Mouse (Mus musculus) stomach, postnatal 0 days (tissue): ENCODE data around the gene Serpina1e. TPM values are rescaled to one million over a fixed set of nuclear protein-coding genes. Genes with fewer than 3 reads are reported as not detected.

Experiments used
- ATAC-seq: fragments of 200-750 bp; cut with Nextera tagmentation; 2 replicates; pipeline ENCODE4 v1.8.0; 2017; ENCODE audit not compliant: low FRiP score, low TSS enrichment
- DNase-seq: peaks from one replicate; pipeline ENCODE4 v3.0.0-alpha.2; 2016; ENCODE audit warnings: low spot score
- H3K27ac ChIP-seq: fragments of 300-500 bp; sonication (generic); replicated peaks from 2 replicates; pipeline ENCODE4 v1.5.1; 2014; ENCODE audit warnings: mild to moderate bottlenecking, control low read depth
- H3K27me3 ChIP-seq: fragments of 300-500 bp; sonication (generic); 2 replicates; pipeline ENCODE4 v1.6.1; 2014; ENCODE audit warnings: low read length; ENCODE audit not compliant: control insufficient read depth, insufficient read depth
- H3K36me3 ChIP-seq: fragments of 300-500 bp; sonication (generic); 2 replicates; pipeline ENCODE4 v1.6.1; 2014; ENCODE audit warnings: low read length, mixed read lengths; ENCODE audit not compliant: control insufficient read depth, insufficient read depth
- H3K4me1 ChIP-seq: fragments of 300-500 bp; sonication (generic); replicated peaks from 2 replicates; pipeline ENCODE4 v1.6.1; 2014; ENCODE audit warnings: antibody characterized with exemption; ENCODE audit not compliant: control insufficient read depth, insufficient read depth
- H3K4me2 ChIP-seq: fragments of 300-500 bp; sonication (generic); replicated peaks from 2 replicates; pipeline ENCODE4 v1.6.1; 2014; ENCODE audit warnings: low read depth, mild to moderate bottlenecking, control low read depth, moderate library complexity
- H3K4me3 ChIP-seq: fragments of 300-500 bp; sonication (generic); 2 replicates; pipeline ENCODE4 v1.5.1; 2014; ENCODE audit warnings: low read depth, low read length, control low read depth
- H3K9ac ChIP-seq: fragments of 300-500 bp; sonication (generic); 2 replicates; pipeline ENCODE4 v1.6.1; 2014; ENCODE audit warnings: mild to moderate bottlenecking, low read length, control low read depth, mixed read lengths
- H3K9me3 ChIP-seq: fragments of 300-500 bp; sonication (generic); 2 replicates; pipeline ENCODE4 v1.6.1; 2016; ENCODE audit warnings: low read length; ENCODE audit not compliant: control insufficient read depth
- CTCF ChIP-seq: IDR thresholded peaks from 2 replicates; pipeline ENCODE4 v1.5.1; 2016; ENCODE audit warnings: antibody characterized with exemption, low read depth, mild to moderate bottlenecking, moderate library complexity
- EP300 ChIP-seq: optimal IDR thresholded peaks from 2 replicates; pipeline ENCODE3; 2016; ENCODE audit warnings: antibody characterized with exemption
- WGBS: fragments of 180-500 bp; shearing (Covaris S2); extraction: QIAGEN DNeasy Blood & Tissue Kit; methylation state at CpG from one replicate; pipeline ENCODE4 v1.1.7; 2014; 5-methylcytosine and 5-hydroxymethylcytosine counted together
- polyA plus RNA-seq: library from polyadenylated mRNA; unstranded; fragments of >200 nt; fragmentation: Nextera tagmentation; extraction: Ambion mirVana; gene quantifications from 2 replicates; pipeline ENCODE4 v1.2.1, GENCODE M21; 2015

Gene Serpina1e
- polyA plus RNA-seq, 1 experiment from 2014 or later = 5.0 TPM

DNA sequence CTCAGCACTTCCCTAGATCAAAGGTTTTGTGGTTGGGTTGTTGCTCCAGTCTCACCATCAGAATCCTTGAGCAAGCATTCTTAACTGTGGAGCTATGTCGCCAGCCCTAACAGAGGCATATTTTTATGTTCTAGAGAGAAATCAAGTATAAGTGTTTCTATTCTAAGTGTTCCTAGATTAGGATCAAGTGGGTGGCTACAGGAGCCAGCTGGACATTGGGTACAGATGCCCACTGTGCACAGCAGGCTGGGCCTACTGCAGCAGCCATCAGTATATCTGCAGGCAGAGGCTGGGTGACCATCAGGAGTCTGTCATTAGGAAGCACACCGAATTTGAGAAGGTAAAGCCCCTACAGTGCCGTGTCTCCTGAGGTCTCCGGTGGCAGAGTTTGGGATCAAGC lies 12.3 kb upstream of the Serpina1e start:
- no peak overlapping the region for H3K27ac ChIP-seq
- no peak overlapping the region for H3K4me3 ChIP-seq
- H3K9ac ChIP-seq = no peak overlapping the region
- no peaks in the 10 kb centered on the region for H3K27me3 ChIP-seq
- WGBS = 91% methylated on average over 4 of the region's 4 CpGs
- H3K9me3 ChIP-seq = no peaks in the 10 kb centered on the region
- no peak for DNase-seq
- no peak overlapping the region for H3K4me2 ChIP-seq
- H3K4me1 ChIP-seq = no peaks in the 10 kb centered on the region
- no peaks in the 10 kb centered on the region for H3K36me3 ChIP-seq
- ATAC-seq = no peak
- TF ChIP-seq EP300 = no peak
- no peak for TF ChIP-seq CTCF

DNA sequence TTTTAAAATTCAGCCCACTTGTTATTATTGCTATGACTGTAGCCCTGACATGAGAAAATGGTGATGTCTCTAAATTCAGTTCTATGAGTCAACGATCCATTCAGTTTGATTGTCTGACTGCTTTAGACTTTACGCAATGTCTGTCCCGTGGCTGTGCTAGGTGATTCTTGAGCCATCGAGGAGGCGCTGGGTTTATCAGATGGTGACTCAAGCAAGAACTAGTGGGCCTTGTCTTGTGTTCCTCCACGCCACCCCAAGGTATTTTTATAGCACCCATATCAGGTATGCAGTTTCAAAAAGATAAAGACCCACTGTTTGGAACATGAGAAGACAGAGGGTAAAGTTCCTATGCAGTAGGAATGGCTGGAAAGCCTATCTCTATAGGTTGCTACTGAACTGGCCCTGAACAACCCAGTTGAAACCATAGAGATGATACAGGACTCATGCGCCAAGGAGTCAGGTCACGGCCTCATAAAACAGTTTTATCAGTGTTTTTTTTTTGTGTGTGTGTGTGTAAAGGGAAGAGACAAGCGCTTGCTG lies 10.9 kb upstream of the Serpina1e start:
- no peak overlapping the region for H3K9ac ChIP-seq
- no peak overlapping the region for H3K4me3 ChIP-seq
- no peak for TF ChIP-seq EP300
- no peak for TF ChIP-seq CTCF
- H3K27me3 ChIP-seq = no peaks in the 10 kb centered on the region
- no peaks in the 10 kb centered on the region for H3K36me3 ChIP-seq
- WGBS = 87% methylated on average over 9 of the region's 9 CpGs
- ATAC-seq = no peak
- H3K27ac ChIP-seq = no peak overlapping the region
- H3K4me2 ChIP-seq = no peak overlapping the region
- no peaks in the 10 kb centered on the region for H3K9me3 ChIP-seq
- no peak for DNase-seq
- no peaks in the 10 kb centered on the region for H3K4me1 ChIP-seq

DNA sequence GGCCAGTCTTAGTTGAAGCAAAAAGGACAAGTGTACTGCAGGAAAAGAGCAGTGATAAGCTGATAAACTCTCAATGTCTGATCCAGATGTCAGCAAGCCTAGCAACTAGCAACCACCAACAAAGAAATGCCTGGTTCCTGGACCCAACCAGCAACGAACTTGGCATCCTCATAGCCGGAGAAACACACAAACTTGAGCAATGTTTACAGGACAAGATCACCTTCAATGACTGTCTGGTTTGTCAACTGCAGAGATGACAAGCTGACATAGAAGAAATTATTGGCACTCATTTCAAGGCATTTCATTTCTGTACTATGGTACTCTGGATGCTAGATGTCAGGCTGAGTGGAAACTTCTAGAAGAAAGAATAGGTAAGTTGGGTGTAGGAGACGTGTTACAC lies 8.0 kb upstream of the Serpina1e start:
- Histone ChIP-seq H3K9me3 (no peaks in the 10 kb centered on the region), H3K4me1 (no peaks in the 10 kb centered on the region), H3K36me3 (no peaks in the 10 kb centered on the region), H3K4me3 (no peak overlapping the region), H3K9ac (no peak overlapping the region), H3K27ac (no peak overlapping the region), H3K4me2 (no peak overlapping the region), H3K27me3 (no peaks in the 10 kb centered on the region)
- DNase-seq = no peak
- no peak for ATAC-seq
- 71% methylated on average over 3 of the region's 3 CpGs for WGBS
- TF ChIP-seq EP300 (no peak), CTCF (no peak)

DNA sequence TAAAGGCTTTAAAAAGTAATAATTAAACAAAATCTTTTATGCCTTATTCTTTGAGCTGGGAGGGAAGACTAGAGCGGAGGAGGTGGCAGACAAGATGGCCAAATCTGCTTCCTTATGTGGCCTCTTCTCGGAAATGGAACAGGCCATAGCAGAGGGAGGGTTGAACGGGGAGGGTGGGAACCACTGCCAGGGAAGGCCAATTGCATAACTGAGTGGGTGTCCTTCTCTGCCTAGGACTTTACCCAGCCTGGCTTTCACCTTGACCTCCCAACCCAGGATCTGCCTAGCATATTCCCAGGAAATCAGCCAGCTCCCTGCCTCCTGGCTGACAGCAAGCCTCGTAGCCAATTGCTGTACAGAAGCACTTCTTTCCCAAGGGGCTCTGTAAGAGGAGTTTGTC lies 4.5 kb upstream of the Serpina1e start:
- no peak for ATAC-seq
- Histone ChIP-seq H3K9ac (no peak overlapping the region), H3K9me3 (no peaks in the 10 kb centered on the region), H3K4me2 (no peak overlapping the region), H3K27me3 (no peaks in the 10 kb centered on the region), H3K27ac (no peak overlapping the region), H3K4me1 (no peaks in the 10 kb centered on the region), H3K36me3 (no peaks in the 10 kb centered on the region), H3K4me3 (no peak overlapping the region)
- TF ChIP-seq CTCF (no peak), EP300 (no peak)
- DNase-seq = no peak
- 79% methylated on average over 4 of the region's 4 CpGs for WGBS

DNA sequence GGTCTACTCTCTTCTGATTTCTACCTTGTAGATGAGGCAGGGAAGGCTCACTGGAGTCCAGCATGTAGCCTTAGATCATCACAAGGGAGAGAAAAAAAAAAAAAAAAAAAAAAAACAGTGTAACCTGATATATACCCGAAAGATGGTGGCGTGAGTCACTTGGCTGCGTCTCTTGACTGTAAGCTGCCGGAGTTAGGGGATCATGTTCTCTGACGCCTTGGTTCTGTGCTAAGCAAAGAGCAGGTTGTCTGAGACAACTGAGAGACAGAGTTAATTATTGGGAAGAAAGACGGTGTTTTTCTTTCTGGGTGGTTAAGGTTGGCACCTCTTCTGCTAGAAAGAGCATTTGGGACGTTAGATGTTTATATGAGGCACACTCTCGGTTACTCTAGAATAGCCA lies 4.1 kb upstream of the Serpina1e start:
- Histone ChIP-seq H3K9ac (no peak overlapping the region), H3K4me3 (no peak overlapping the region), H3K9me3 (no peaks in the 10 kb centered on the region), H3K4me2 (no peak overlapping the region), H3K36me3 (no peaks in the 10 kb centered on the region), H3K27ac (no peak overlapping the region), H3K4me1 (no peaks in the 10 kb centered on the region), H3K27me3 (no peaks in the 10 kb centered on the region)
- no peak for ATAC-seq
- WGBS = 78% methylated on average over 8 of the region's 8 CpGs
- DNase-seq = no peak
- no peak for TF ChIP-seq CTCF
- no peak for TF ChIP-seq EP300

DNA sequence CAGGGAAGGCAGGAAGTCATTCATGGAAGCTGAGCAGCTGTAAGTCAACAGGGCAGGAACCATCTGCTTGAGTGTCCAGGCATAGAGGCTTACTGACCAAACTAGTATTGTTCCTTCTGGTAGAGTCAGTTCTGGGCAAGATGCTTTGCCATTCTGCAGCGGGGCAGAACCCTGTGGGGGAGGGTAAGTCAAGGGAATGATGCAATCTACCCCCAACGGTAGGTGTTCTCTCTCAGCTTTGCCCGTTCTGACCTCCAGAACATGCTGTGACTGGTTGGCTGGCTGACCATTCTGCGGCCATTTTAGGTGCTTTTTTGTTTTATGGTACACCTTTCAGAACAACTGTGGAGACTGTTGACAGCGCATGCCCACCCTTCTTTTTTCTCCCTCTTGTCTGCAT lies 3.6 kb upstream of the Serpina1e start:
- 83% methylated on average over 5 of the region's 5 CpGs for WGBS
- ATAC-seq = no peak
- TF ChIP-seq EP300 (no peak), CTCF (no peak)

More for the DNA sequence above, 3.6 kb upstream of the Serpina1e start:
- Histone ChIP-seq H3K4me1 (no peaks in the 10 kb centered on the region), H3K4me2 (no peak overlapping the region), H3K27me3 (no peaks in the 10 kb centered on the region), H3K27ac (no peak overlapping the region), H3K9me3 (no peaks in the 10 kb centered on the region), H3K4me3 (no peak overlapping the region), H3K9ac (no peak overlapping the region), H3K36me3 (no peaks in the 10 kb centered on the region)
- no peak for DNase-seq
